Mouse (Mus musculus) olfactory bulb, adult 2 months (tissue): ENCODE results near the gene Ccdc71l.

Source experiments
- CTCF ChIP-seq: fragments of 200-500 bp; IDR thresholded peaks from 2 replicates; pipeline ENCODE4 v1.5.1; 2012; ENCODE audit warnings: low read depth, mild to moderate bottlenecking, low read length, moderate library complexity; ENCODE audit not compliant: insufficient read depth
- POLR2A ChIP-seq: fragments of 200-500 bp; IDR thresholded peaks from 2 replicates; pipeline ENCODE4 v1.6.1; 2012; ENCODE audit warnings: mild to moderate bottlenecking, low read depth, low read length, moderate library complexity; ENCODE audit not compliant: insufficient read depth

GRCm38 (mm10) chr12:32343487-32343886 lies 35.0 kb upstream of the Ccdc71l start:
- no peak for TF ChIP-seq CTCF
- TF ChIP-seq POLR2A, result no peak
